Mouse (Mus musculus) CD8-positive naive resting alpha-beta T cell, adult 57 days (primary cell): ENCODE results near the gene Mpeg1. TPM values are rescaled to one million over a fixed set of nuclear protein-coding genes. Genes with fewer than 3 reads are reported as not detected.

Source experiments
- total RNA-seq: library from RNA; stranded (reverse); gene quantifications from one replicate; pipeline ENCODE4 v1.2.4, GENCODE M21; 2023

The Mpeg1 gene
- total RNA-seq, result 15.2 TPM

DNA sequence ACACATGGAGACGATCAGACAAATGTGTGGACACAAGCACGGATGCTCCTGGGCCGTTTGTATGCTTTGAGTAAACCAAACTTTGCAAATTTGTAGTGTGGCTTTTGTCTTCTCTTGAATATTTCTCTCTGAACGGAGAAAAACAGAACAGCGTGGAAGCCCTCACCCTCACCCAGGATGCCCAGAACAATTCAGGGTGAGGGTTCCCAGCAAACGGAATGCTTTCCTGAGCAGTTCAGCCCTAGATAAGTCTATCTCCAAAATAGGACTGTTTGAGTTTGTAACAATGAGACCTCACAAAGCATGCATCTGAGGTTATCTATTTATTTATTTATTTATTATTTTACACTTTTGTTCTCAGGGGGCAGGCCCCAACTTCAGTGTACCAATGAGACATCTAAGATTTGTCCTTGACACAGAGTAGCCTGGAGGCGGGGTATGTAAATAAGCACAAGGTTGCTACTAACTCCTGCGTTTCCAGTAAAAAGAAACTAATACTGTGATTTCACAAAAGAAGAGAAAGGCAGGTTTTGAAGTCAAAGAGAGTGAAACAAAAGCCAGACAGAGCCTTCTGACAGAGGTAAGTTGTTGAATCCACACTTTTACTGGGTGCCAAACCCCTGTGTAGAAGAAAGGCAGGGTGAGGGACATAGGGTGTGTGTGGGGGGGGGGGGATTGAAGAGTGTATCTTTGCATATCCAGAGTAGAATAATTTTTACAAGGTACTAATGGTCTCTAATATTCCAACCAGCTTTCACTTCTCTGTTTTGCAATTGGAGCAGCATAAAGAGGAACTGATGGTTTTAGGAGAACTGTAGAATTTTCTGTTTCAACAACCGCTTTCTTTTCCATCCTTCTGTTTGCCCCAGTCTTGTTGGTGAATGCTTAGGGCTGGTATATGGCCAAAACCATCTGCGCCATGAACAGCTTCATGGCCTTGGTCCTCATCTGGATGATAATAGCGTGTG lies at the start of gene Mpeg1:
Mpeg1 (plus strand) TSS at position 498 of the 968 bp plus-strand sequence.

DNA sequence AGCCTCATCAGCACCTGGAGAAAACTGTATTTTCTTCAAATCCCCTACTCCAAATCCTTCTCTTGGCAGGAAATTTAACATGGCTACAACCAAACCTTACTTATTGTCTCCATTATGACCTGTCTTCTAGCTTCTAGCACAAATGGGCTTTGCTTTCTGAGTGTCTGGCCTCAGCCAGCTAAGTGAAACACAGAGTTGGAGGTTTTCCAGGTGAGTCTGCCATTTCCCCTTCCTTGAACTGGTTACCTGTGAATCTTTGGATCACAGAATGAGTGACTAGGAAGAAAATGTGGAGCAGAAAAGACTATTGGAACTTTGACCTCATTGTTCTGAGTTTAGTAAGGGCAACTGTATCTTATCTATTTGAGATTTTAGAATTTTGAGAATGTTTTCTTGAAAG lies 43.2 kb upstream of the Mpeg1 start, which contains the start of gene Olfr1441:
Olfr1441 (plus strand) TSS at position 73 of the 400 bp plus-strand sequence.

DNA sequence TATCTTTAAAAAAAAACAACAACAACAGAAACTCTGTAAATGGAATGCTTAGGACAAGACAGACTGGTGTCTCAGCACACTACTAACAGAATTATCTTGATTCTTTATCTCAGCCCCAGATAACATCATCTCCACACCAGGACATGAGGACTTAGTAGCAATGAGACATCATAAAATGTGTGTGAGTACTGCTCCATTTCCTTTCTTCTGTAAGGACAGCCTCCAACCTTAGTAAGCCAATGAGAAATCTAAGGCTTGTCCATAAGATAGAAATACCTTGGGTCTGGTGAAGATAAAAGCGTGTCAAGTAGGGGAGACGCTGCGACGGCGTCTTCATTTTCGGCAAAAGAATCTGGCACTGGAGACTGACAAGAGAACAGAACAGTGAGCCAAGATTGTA lies 33.0 kb upstream of the Mpeg1 start, which contains the start of gene Pfpl:
Pfpl (plus strand) TSS at position 301 of the 400 bp plus-strand sequence.

DNA sequence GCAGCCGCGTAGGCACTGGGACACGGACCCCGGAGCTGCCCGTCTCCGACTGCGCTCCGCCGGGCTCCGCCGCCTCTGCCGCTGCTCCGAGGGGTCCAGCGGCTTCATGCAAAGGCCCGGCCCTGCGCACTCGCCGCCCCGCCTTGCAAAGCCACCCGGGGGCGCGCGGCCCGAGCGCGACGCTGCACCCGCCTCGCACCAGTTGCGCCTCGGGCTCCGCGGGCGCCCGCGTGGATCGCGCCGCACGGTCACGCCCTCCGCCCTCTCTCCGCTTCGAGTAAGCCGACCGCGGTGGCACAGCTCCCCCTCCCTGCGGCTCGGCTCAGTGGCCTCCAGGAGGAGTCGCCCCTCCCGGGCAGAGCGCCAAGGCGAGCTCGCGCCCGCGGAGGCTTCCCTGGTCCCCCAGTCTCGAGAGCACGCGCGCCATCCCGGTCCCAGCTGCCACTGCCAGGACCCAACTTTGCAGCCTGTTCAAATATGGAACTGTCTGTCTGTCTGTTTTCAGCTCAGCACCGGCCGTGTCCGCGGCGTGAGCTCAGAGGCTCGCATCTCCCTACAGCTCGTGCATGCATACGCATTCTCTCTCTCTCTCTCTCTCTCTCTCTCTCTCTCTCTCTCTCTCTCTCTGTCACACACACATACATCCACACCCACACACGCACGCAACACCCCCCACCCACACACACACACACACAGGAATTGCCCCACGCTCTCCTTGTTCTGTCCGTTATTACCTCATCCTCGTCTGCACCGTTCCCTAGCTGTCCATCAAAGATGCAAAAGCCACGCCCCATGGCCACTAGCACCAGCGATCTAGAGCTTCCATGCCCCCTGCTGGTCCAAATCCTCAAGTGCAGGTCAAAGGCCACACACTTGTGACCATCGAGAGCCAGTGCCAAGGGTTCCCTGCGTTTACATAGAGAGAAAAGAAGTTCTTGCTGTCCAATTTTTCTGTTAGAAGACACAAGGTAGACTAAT lies 41.1 kb downstream of the Mpeg1 start, which contains the start of gene Dtx4:
Dtx4 (minus strand) TSS at position 85 of the 978 bp plus-strand sequence.

Other genes starting within 250 kb of the Mpeg1 start
- gene Olfr1432, start 228.2 kb upstream of the Mpeg1 start, total RNA-seq, result not detected
- gene Olfr262, start 219.1 kb upstream of the Mpeg1 start, total RNA-seq, result not detected
- gene Olfr235, start 199.7 kb upstream of the Mpeg1 start, total RNA-seq, result not detected
- not detected for gene Olfr1434, start 180.9 kb upstream of the Mpeg1 start, total RNA-seq
- not detected for gene Olfr1436, start 161.6 kb upstream of the Mpeg1 start, total RNA-seq
- gene Olfr1437, start 135.7 kb upstream of the Mpeg1 start, total RNA-seq, result not detected
- not detected for gene Olfr1438-ps1, start 124.9 kb upstream of the Mpeg1 start, total RNA-seq
- not detected for gene Olfr1440, start 73.5 kb upstream of the Mpeg1 start, total RNA-seq
- gene Olfr1441, start 43.3 kb upstream of the Mpeg1 start, total RNA-seq, result not detected
- gene Pfpl, start 32.9 kb upstream of the Mpeg1 start, total RNA-seq, result not detected
- 6.8 TPM for gene Dtx4, start 40.7 kb downstream of the Mpeg1 start, total RNA-seq
- 27.1 TPM for gene Fam111a, start 85.0 kb downstream of the Mpeg1 start, total RNA-seq
- not detected for gene Gm4952, start 139.2 kb downstream of the Mpeg1 start, total RNA-seq
- gene Glyat, start 172.5 kb downstream of the Mpeg1 start, total RNA-seq, result not detected
- not detected for gene Olfr1442, start 209.7 kb downstream of the Mpeg1 start, total RNA-seq
- not detected for gene Olfr1443, start 217.3 kb downstream of the Mpeg1 start, total RNA-seq
- not detected for gene Keg1, start 235.0 kb downstream of the Mpeg1 start, total RNA-seq